Mouse (Mus musculus): ENCODE results near the gene Creg2.

- TF ChIP-seq POLR2A (IDR thresholded peaks at IDR 0.05; ENCODE audit: low read depth, low read length) (no peak), CTCF (IDR thresholded peaks at IDR 0.05; ENCODE audit: borderline replicate concordance, insufficient read depth, low read length) (no peak)
Observed at GRCm38 (mm10) chr1:39628606-39629005, 22.7 kb downstream of the Creg2 start.

Measured in embryonic fibroblast, embryonic 13.5 days (primary cell).